Mouse (Mus musculus): ENCODE measurements at regions not wholly inside any gene's neighbourhood (a gene's known extent, or its start where the extent isn't known, plus 50 kb on each side); places are given as distances from the start of the nearest gene placed in this dataset.
"Not testable (repeated sequence)": the region's sequence is repeated elsewhere in the genome, so short reads cannot be mapped to it uniquely, and the experiment has no call there.

DNA sequence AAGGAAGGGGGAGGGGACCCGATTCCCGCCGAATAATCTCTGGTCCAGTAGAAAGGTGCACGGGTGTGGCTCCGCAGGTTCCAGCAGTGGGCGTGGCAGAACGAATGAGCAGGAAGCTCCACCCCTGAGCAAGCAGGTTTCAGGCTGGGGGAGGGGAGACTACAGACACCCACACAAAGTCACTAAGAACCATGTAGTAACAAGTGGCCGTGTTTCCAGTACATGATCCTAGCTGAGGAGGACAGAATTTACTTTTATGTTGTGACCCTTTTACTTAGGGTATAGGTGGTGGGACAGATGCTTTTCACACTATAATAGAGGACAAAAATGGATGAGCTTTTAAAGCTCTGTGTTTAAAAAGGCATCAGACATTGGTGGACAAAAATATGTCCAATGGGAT is 112.2 kb upstream of the Slc1a3 start:
- not testable (repeated sequence) for H3K36me3 ChIP-seq (replicated peaks; ENCODE audit: control insufficient read depth, insufficient read depth, low read depth, low read length); H3K27ac ChIP-seq (replicated peaks; ENCODE audit: low read depth, low read length); ATAC-seq (replicated peaks; ENCODE audit: insufficient number of reproducible peaks, low FRiP score, low TSS enrichment, low read depth); DNase-seq (ENCODE audit: low spot score); H3K4me3 ChIP-seq (ENCODE audit: low read depth, low read length); H3K9ac ChIP-seq (replicated peaks; ENCODE audit: low read length); H3K4me2 ChIP-seq (ENCODE audit: low read depth, low read length); H3K4me1 ChIP-seq (ENCODE audit: control insufficient read depth, insufficient read depth, low read length); H3K27me3 ChIP-seq (ENCODE audit: control insufficient read depth, insufficient read depth, low read length); H3K9me3 ChIP-seq (replicated peaks; ENCODE audit: control insufficient read depth, low read length)
- 97% methylated on average over 1 of the region's 8 CpGs for WGBS

DNA sequence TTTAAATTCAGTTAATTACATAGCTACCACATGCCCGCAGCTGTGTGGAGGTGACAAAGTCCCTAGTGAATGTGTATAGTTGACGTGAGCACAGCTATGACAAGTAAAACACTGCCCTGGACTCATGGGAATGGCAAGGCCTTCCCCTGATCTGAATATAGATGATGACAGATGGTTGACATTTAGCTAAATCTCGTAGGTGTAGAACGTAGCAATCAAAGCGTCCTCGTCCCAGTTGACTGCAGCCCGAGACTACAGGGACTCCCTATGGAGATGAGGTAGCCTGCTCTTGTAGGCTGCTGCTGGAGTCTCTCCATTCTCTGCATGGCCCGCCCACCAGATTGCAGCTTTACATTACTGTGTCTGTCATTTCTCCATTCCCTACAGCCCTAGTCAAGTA is 107.0 kb upstream of the Slc1a3 start:
- H3K36me3 ChIP-seq (replicated peaks; ENCODE audit: control insufficient read depth, insufficient read depth, low read depth, low read length), result no peaks in the 10 kb centered on the region
- no peaks in the 10 kb centered on the region for H3K4me1 ChIP-seq (ENCODE audit: control insufficient read depth, insufficient read depth, low read length)
- H3K4me2 ChIP-seq (ENCODE audit: low read depth, low read length), result no peak overlapping the region
- ATAC-seq (replicated peaks; ENCODE audit: insufficient number of reproducible peaks, low FRiP score, low TSS enrichment, low read depth) (no peak), DNase-seq (ENCODE audit: low spot score) (no peak)
- 81% methylated on average over 8 of the region's 8 CpGs for WGBS
- H3K9ac ChIP-seq (replicated peaks; ENCODE audit: low read length), result no peak overlapping the region
- H3K4me3 ChIP-seq (ENCODE audit: low read depth, low read length), result no peak overlapping the region
- H3K27ac ChIP-seq (replicated peaks; ENCODE audit: low read depth, low read length), result no peak overlapping the region
- H3K9me3 ChIP-seq (replicated peaks; ENCODE audit: control insufficient read depth, low read length), result no peaks in the 10 kb centered on the region
- no peaks in the 10 kb centered on the region for H3K27me3 ChIP-seq (ENCODE audit: control insufficient read depth, insufficient read depth, low read length)

DNA sequence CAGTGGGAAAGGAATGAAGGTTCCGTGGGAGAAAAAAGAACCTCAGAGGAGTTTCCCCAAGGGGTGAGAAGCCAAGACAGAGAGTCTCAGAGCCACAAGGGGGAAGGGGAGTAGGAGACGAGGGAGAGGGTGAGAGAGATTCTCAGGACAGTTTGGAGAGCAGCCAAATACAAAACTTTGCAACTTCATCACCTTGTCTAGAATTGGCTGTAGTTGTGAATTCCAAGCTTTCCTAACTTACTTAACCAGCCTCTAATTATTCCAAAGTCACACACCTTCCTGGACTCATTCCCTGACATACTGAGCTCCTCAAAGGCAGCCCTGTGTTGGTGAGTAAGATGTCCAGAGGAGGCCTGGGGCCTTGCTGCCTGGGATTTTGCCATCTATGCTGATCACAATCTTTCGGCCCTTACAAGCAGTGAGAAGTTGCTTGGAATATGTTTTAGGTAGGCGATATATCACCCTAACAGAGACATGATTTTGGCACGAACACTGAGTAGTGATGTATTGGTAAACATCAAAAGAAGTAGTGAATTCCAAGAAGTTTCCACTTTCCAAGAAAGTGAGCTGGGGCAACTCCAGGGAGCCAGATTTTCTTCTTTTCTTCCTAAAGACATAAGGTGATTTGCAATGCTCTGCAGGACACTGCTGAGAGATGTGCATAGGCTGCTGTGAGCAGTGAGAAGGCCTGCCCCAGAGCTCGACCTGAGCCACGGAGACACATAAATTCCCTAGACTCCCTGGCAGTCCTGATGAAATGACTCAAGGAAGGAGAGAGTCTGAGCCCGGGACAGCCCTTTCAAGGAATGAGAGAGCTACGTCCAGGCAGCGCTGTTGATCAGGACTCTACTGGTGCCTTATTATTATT is 106.2 kb upstream of the Slc1a3 start:
- H3K4me2 ChIP-seq (ENCODE audit: low read depth, low read length), result no peak overlapping the region
- 66% methylated on average over 10 of the region's 10 CpGs for WGBS
- no peaks in the 10 kb centered on the region for H3K27me3 ChIP-seq (ENCODE audit: control insufficient read depth, insufficient read depth, low read length)
- no peak overlapping the region for H3K4me3 ChIP-seq (ENCODE audit: low read depth, low read length)
- ATAC-seq (replicated peaks; ENCODE audit: insufficient number of reproducible peaks, low FRiP score, low TSS enrichment, low read depth) (no peak), DNase-seq (ENCODE audit: low spot score) (no peak)
- H3K4me1 ChIP-seq (ENCODE audit: control insufficient read depth, insufficient read depth, low read length), result no peaks in the 10 kb centered on the region
- no peaks in the 10 kb centered on the region for H3K36me3 ChIP-seq (replicated peaks; ENCODE audit: control insufficient read depth, insufficient read depth, low read depth, low read length)
- no peak overlapping the region for H3K27ac ChIP-seq (replicated peaks; ENCODE audit: low read depth, low read length)
- no peak overlapping the region for H3K9ac ChIP-seq (replicated peaks; ENCODE audit: low read length)
- no peaks in the 10 kb centered on the region for H3K9me3 ChIP-seq (replicated peaks; ENCODE audit: control insufficient read depth, low read length)

DNA sequence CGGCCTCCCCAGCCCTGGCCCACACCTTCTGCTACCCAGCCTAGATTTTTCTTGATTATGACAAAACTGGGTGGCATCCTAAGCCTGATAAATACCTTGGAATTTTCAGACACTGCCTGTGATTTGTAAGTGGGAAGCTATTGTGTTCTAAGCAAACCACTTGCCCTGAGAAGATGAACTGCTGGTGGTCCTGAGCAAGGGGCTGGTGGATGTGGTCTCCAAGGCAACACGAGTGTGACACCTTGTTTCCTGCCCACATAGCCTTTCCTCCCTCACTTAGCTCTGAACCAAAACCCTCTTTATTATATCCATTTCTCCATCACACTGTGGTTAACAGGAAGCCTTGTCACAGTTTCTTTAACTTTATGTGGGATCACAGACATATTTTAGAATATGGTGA is 105.4 kb upstream of the Slc1a3 start:
- Histone ChIP-seq H3K27me3 (ENCODE audit: control insufficient read depth, insufficient read depth, low read length) (no peaks in the 10 kb centered on the region), H3K4me1 (ENCODE audit: control insufficient read depth, insufficient read depth, low read length) (no peaks in the 10 kb centered on the region), H3K9ac (replicated peaks; ENCODE audit: low read length) (no peak overlapping the region), H3K4me3 (ENCODE audit: low read depth, low read length) (no peak overlapping the region), H3K4me2 (ENCODE audit: low read depth, low read length) (no peak overlapping the region), H3K36me3 (replicated peaks; ENCODE audit: control insufficient read depth, insufficient read depth, low read depth, low read length) (no peaks in the 10 kb centered on the region), H3K27ac (replicated peaks; ENCODE audit: low read depth, low read length) (no peak overlapping the region), H3K9me3 (replicated peaks; ENCODE audit: control insufficient read depth, low read length) (no peaks in the 10 kb centered on the region)
- WGBS, result 74% methylated on average over 2 of the region's 2 CpGs
- no peak for ATAC-seq (replicated peaks; ENCODE audit: insufficient number of reproducible peaks, low FRiP score, low TSS enrichment, low read depth)
- DNase-seq (ENCODE audit: low spot score), result no peak

DNA sequence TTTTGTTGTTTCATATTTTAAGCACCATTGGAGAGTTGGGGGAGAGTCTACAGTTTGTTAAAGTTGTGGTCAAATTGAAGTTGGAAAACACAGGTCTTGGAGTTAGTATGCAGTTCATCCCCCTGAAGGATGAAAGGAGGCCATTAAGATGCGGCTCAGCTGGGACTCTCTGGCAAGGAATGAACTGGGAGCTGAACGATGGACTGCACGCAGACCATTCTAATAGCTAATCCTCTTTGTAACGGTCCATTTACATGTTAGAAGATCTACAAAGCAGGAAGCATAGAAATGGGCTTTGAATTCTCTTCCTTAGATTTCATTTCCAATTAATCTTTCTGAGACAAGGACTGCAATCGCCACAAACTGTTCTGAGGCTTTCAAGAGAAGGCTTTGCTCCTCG is 104.7 kb upstream of the Slc1a3 start:
- Histone ChIP-seq H3K36me3 (replicated peaks; ENCODE audit: control insufficient read depth, insufficient read depth, low read depth, low read length) (no peaks in the 10 kb centered on the region), H3K27ac (replicated peaks; ENCODE audit: low read depth, low read length) (no peak overlapping the region), H3K9ac (replicated peaks; ENCODE audit: low read length) (no peak overlapping the region), H3K9me3 (replicated peaks; ENCODE audit: control insufficient read depth, low read length) (no peaks in the 10 kb centered on the region), H3K4me3 (ENCODE audit: low read depth, low read length) (no peak overlapping the region), H3K4me2 (ENCODE audit: low read depth, low read length) (no peak overlapping the region), H3K27me3 (ENCODE audit: control insufficient read depth, insufficient read depth, low read length) (no peaks in the 10 kb centered on the region), H3K4me1 (ENCODE audit: control insufficient read depth, insufficient read depth, low read length) (no peaks in the 10 kb centered on the region)
- WGBS, result 52% methylated on average over 6 of the region's 6 CpGs
- DNase-seq (ENCODE audit: low spot score) (no peak), ATAC-seq (replicated peaks; ENCODE audit: insufficient number of reproducible peaks, low FRiP score, low TSS enrichment, low read depth) (no peak)

DNA sequence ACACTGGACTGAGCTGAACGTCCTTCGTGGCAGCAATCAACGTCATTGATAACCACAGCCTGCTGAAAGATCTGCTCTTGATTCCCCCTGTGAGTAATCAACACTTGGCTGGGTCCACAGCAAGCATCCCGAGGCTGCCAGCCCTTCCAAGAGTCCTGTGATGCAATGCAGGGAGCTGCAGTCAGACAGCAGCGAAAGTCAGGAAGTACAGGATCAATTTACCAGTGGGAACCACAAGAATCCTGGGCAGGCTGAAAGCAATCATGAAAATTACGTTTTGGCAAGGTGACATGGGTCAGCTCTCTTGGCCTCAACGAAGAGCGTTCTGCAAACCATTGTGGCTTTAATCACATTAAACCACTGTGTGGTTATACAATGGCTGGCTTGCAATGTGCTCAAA is 95.8 kb upstream of the Slc1a3 start:
- H3K27me3 ChIP-seq (ENCODE audit: control insufficient read depth, insufficient read depth, low read length), result no peaks in the 10 kb centered on the region
- H3K4me1 ChIP-seq (ENCODE audit: control insufficient read depth, insufficient read depth, low read length), result no peaks in the 10 kb centered on the region
- ATAC-seq (replicated peaks; ENCODE audit: insufficient number of reproducible peaks, low FRiP score, low TSS enrichment, low read depth), result peak; percentile 83
- H3K36me3 ChIP-seq (replicated peaks; ENCODE audit: control insufficient read depth, insufficient read depth, low read depth, low read length), result no peaks in the 10 kb centered on the region
- 31% methylated on average over 8 of the region's 8 CpGs for WGBS
- DNase-seq (ENCODE audit: low spot score), result peak; percentile 80
- H3K9me3 ChIP-seq (replicated peaks; ENCODE audit: control insufficient read depth, low read length), result no peaks in the 10 kb centered on the region
- H3K27ac ChIP-seq (replicated peaks; ENCODE audit: low read depth, low read length), result 0 out of 2 replicates have a peak overlapping the region, but pooled peaks have one; percentile 11
- H3K4me3 ChIP-seq (ENCODE audit: low read depth, low read length), result no peak overlapping the region
- H3K9ac ChIP-seq (replicated peaks; ENCODE audit: low read length), result no peak overlapping the region
- no peak overlapping the region for H3K4me2 ChIP-seq (ENCODE audit: low read depth, low read length)

DNA sequence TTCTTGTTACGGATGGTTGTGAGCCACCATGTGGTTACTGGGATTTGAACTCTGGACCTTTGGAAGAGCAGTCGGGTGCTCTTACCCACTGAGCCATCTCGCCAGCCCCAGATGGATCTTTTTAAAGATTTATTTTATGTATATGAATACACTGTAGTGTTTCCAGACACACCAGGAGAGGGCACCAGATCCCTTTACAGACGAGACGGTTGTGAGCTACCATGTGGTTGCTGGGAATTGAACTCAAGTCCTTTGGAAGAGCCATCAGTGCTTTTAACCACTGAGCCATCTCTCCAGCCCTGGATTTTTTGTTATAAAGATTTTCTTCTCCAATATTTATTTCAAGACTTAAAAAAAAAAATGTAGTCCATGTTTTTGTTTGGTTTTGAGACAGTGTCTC is 95.0 kb upstream of the Slc1a3 start:
- WGBS, result 92% methylated on average over 4 of the region's 5 CpGs
- not testable (repeated sequence) for H3K4me2 ChIP-seq (ENCODE audit: low read depth, low read length); H3K36me3 ChIP-seq (replicated peaks; ENCODE audit: control insufficient read depth, insufficient read depth, low read depth, low read length); H3K27me3 ChIP-seq (ENCODE audit: control insufficient read depth, insufficient read depth, low read length); ATAC-seq (replicated peaks; ENCODE audit: insufficient number of reproducible peaks, low FRiP score, low TSS enrichment, low read depth); H3K9me3 ChIP-seq (replicated peaks; ENCODE audit: control insufficient read depth, low read length); H3K4me1 ChIP-seq (ENCODE audit: control insufficient read depth, insufficient read depth, low read length); H3K4me3 ChIP-seq (ENCODE audit: low read depth, low read length); H3K9ac ChIP-seq (replicated peaks; ENCODE audit: low read length); DNase-seq (ENCODE audit: low spot score)
- H3K27ac ChIP-seq (replicated peaks; ENCODE audit: low read depth, low read length), result 0 out of 2 replicates have a peak overlapping the region, but pooled peaks have one; percentile 11

DNA sequence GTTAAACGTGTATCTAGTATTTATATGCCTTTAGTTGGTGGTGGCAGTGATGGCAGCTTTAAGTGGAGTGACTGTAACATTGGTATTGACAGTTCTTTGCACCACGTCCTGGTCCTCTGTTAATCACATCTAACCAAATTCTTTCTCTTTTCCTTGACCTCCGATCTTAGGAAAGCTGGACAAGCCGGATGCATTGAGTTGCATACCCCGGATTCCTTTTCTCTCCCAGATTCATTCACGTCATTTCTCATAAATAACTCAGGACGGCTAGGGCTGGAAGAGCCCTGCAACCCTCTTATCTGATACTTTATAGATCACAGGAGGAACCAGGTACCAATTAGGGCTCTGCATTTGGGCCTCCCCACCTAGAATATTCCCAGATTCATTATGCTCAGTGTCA is 91.5 kb upstream of the Slc1a3 start:
- 57% methylated on average over 7 of the region's 7 CpGs for WGBS
- Histone ChIP-seq H3K27ac (replicated peaks; ENCODE audit: low read depth, low read length) (no peak overlapping the region), H3K36me3 (replicated peaks; ENCODE audit: control insufficient read depth, insufficient read depth, low read depth, low read length) (no peaks in the 10 kb centered on the region), H3K9me3 (replicated peaks; ENCODE audit: control insufficient read depth, low read length) (no peaks in the 10 kb centered on the region), H3K27me3 (ENCODE audit: control insufficient read depth, insufficient read depth, low read length) (no peaks in the 10 kb centered on the region), H3K4me1 (ENCODE audit: control insufficient read depth, insufficient read depth, low read length) (no peaks in the 10 kb centered on the region), H3K9ac (replicated peaks; ENCODE audit: low read length) (no peak overlapping the region), H3K4me2 (ENCODE audit: low read depth, low read length) (no peak overlapping the region), H3K4me3 (ENCODE audit: low read depth, low read length) (no peak overlapping the region)
- no peak for DNase-seq (ENCODE audit: low spot score)
- ATAC-seq (replicated peaks; ENCODE audit: insufficient number of reproducible peaks, low FRiP score, low TSS enrichment, low read depth), result no peak
